Mouse (Mus musculus) monocyte, adult 2 months (primary cell): Measurements from ENCODE around the gene Olfr382.
"Not testable (repeated sequence)": the region's sequence is repeated elsewhere in the genome, so short reads cannot be mapped to it uniquely, and the experiment has no call there.

Experiments used
- DNase-seq, 2 experiments: peaks; one replicate each; pipeline ENCODE4 v3.0.0; 2022; ENCODE audit warnings: low spot score in 2 of 2, low read depth in 1 of 2

Gene Olfr382

GRCm38 (mm10) chr11:73517097-73517496, at the start of gene Olfr382:
Olfr382 (minus strand) TSS chr11:73517197.
- no peak for DNase-seq

- DNase-seq: not testable (repeated sequence)
Measured at GRCm38 (mm10) chr11:73528971-73529370, 12.0 kb upstream of the Olfr382 start.

- no peak for DNase-seq
Measured at GRCm38 (mm10) chr11:73491503-73491902, 25.5 kb downstream of the Olfr382 start, which contains the start of gene Olfr381. Olfr381 (minus strand) TSS chr11:73491603.
